Mouse (Mus musculus): ENCODE measurements around the gene Wfikkn1. TPM values are rescaled to one million over a fixed set of nuclear protein-coding genes. Genes with fewer than 3 reads are reported as not detected.

The Wfikkn1 gene
- polyA plus RNA-seq, 1 experiment from 2014 or later, result 0.35 TPM

DNA sequence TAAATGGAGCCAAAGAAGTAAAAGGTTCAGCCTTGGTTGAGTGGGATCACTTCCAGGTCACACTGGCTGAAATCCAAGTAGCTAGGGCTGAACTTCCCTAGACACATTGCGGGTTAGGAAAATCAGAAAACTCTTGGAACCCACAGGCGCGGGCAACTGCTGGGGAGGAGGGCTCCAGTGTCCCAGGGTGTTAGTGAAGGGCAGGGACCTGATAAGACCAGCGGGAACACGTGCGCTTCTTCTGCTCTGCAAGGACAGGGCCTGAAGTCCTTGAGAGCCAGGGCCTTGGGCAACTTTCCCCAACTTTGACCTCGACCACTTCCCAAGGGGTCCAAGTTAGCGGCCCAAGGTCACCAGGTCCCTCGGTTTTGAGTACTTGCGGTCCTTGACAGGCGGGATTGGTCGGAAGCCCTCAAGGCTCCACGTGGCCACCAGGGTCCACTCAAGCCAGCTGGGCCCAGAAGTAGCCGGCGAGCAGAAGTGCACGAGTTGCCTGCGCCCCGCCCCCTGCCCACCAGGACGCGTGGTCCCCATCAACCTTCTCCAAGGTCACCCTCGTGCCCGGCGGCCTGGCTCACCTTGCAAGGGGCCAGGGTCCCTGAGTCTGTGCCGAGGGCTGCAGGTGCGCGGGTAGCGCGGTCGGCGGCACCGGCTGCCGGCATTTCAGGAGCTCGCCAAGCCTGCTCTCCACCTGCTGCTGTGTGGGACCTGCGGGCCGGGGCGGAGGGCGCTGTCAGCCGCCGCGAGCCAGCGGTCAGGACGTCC, 12.6 kb downstream of the Wfikkn1 start:
- Histone ChIP-seq H3K4me2 (peak overlapping the region; percentile 88), H3K27me3 (no peaks in the 10 kb centered on the region), H3K9me3 (replicated peaks) (no peaks in the 10 kb centered on the region), H3K4me3 (replicated peaks) (peak overlapping the region; percentile 69), H3K36me3 (replicated peaks) (peaks cover 20% of the 10 kb centered on the region), H3K4me1 (replicated peaks) (peaks cover 32% of the 10 kb centered on the region), H3K27ac (replicated peaks) (peak overlapping the region; percentile 77), H3K9ac (peak overlapping the region; percentile 66)
- ATAC-seq (ENCODE audit: insufficient read depth), result peak; percentile 53
- WGBS (ENCODE audit: insufficient replicate concordance), result under 1% methylated on average over 42 of the region's 42 CpGs

DNA sequence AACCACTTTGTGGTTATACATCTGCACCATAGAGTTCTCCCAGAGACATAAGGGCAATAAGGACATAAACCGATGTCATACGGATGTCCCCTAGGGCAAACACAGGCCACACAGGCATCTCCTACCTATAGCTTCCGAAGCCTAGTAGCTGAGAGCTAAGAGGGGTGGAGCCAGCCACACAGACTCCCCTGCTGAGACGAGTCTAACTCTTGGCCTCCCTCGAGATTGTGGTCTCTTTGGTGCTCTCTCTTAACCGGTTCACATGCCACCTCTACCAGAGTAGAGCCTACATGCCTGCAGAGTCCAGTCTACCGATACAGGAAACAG, 13.2 kb downstream of the Wfikkn1 start:
- peaks cover 34% of the 10 kb centered on the region for H3K4me1 ChIP-seq (replicated peaks)
- H3K4me3 ChIP-seq (replicated peaks), result peak overlapping the region; percentile 69
- H3K9ac ChIP-seq, result peak overlapping the region; percentile 66
- no peaks in the 10 kb centered on the region for H3K9me3 ChIP-seq (replicated peaks)
- H3K27ac ChIP-seq (replicated peaks), result peak overlapping the region; percentile 77
- H3K27me3 ChIP-seq, result no peaks in the 10 kb centered on the region
- peak; percentile 33 for ATAC-seq (ENCODE audit: insufficient read depth)
- 4% methylated on average over 7 of the region's 7 CpGs for WGBS (ENCODE audit: insufficient replicate concordance)
- peaks cover 20% of the 10 kb centered on the region for H3K36me3 ChIP-seq (replicated peaks)
- H3K4me2 ChIP-seq, result peak overlapping the region; percentile 88

DNA sequence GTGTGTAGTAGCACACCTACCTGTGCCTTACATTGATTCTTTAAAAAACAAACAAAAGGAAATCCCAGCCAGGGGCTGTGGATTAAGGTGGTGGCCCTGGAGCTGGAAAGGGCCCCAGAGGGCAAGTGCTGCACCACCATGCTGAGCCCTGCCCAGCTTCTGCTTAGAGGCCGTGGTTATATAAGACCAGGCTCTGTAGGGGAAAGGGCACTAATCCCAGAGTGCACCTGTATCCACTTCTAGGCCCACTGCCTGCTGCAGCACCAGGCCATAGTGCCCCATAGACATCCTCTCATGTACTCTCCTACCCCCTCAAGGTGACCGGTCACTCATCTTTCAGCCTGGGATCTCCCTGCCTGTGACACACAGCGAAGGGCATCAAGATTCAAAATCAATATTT, 14.5 kb downstream of the Wfikkn1 start:
- no peak overlapping the region for H3K27ac ChIP-seq (replicated peaks)
- no peak overlapping the region for H3K9ac ChIP-seq
- H3K4me3 ChIP-seq (replicated peaks), result no peak overlapping the region
- H3K4me2 ChIP-seq, result peak overlapping the region; percentile 88; the same call in 1 of the 2 replicates
- H3K4me1 ChIP-seq (replicated peaks), result peaks cover 46% of the 10 kb centered on the region
- peaks cover 20% of the 10 kb centered on the region for H3K36me3 ChIP-seq (replicated peaks)
- 69% methylated on average over 3 of the region's 3 CpGs for WGBS (ENCODE audit: insufficient replicate concordance)
- no peaks in the 10 kb centered on the region for H3K27me3 ChIP-seq
- H3K9me3 ChIP-seq (replicated peaks), result no peaks in the 10 kb centered on the region
- no peak for ATAC-seq (ENCODE audit: insufficient read depth)

DNA sequence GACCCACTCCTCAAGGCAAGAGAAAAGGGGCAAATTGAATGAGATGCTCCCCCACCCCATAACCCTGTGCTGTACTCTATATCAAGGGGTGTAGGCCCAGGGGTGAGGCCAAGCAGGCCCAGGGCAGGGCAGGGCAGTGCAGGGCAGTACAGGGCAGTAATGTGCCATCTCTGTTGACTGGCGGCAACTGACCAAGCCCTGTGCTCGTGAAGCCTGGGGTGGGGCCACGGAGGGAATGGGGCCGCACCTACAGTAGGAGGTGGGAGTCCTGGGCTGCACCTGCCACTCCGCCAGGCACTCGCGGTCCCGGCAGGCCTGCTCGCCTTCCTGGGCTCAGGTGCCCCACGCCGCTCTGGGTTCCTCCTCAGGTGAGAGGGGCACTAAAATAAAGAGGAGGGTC, 15.4 kb downstream of the Wfikkn1 start:
- no peak for ATAC-seq (ENCODE audit: insufficient read depth)
- Histone ChIP-seq H3K27me3 (no peaks in the 10 kb centered on the region), H3K9ac (no peak overlapping the region), H3K36me3 (replicated peaks) (peaks cover 20% of the 10 kb centered on the region), H3K4me2 (no peak overlapping the region), H3K4me1 (replicated peaks) (peaks cover 54% of the 10 kb centered on the region), H3K27ac (replicated peaks) (no peak overlapping the region), H3K4me3 (replicated peaks) (no peak overlapping the region), H3K9me3 (replicated peaks) (no peaks in the 10 kb centered on the region)
- WGBS (ENCODE audit: insufficient replicate concordance), result 81% methylated on average over 11 of the region's 11 CpGs

DNA sequence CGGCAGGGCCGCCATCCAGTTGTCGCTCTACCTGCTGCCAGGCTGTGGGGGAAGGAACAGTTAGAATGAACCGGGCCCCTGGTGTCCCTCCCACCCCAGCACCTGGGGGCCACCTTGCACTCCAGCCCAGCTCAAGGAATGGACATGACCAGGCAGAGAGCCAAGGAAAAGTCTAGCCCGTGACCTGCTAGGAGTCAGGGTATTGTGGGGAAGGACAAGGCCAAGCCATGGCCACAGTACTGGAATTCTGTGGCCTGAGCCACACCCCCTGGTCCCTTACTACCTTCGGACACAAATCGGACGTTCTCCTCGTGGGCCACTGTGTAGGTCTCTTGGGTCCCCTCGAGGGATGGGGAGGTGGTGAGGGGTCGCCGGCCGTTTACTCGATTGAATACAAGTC, 16.3 kb downstream of the Wfikkn1 start:
- peaks cover 20% of the 10 kb centered on the region for H3K36me3 ChIP-seq (replicated peaks)
- no peak for ATAC-seq (ENCODE audit: insufficient read depth)
- 85% methylated on average over 14 of the region's 14 CpGs for WGBS (ENCODE audit: insufficient replicate concordance)
- no peak overlapping the region for H3K9ac ChIP-seq
- H3K27me3 ChIP-seq, result no peaks in the 10 kb centered on the region
- H3K9me3 ChIP-seq (replicated peaks), result no peaks in the 10 kb centered on the region
- no peak overlapping the region for H3K27ac ChIP-seq (replicated peaks)
- H3K4me2 ChIP-seq, result no peak overlapping the region
- H3K4me3 ChIP-seq (replicated peaks), result no peak overlapping the region
- H3K4me1 ChIP-seq (replicated peaks), result peaks cover 63% of the 10 kb centered on the region

DNA sequence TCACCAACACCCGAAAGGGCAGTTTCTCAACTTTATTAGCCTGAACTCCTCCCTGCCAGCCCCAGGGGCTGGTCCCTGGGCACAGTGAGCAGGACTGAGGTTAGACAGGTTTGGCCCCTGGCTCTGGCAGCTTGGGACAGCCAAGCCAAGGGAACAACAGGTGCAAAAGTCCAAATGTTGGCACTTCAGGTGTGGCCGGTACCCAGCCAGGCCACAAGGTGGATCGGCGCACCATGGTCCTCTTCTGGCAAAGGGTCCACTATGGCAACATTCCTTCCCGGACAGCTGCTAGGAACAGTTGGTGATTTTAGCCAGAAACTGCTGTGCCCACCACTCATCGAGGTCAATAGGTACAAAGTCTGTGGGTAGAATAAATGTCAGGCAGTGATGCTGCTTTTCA, 17.0 kb downstream of the Wfikkn1 start:
- ATAC-seq (ENCODE audit: insufficient read depth), result no peak

DNA sequence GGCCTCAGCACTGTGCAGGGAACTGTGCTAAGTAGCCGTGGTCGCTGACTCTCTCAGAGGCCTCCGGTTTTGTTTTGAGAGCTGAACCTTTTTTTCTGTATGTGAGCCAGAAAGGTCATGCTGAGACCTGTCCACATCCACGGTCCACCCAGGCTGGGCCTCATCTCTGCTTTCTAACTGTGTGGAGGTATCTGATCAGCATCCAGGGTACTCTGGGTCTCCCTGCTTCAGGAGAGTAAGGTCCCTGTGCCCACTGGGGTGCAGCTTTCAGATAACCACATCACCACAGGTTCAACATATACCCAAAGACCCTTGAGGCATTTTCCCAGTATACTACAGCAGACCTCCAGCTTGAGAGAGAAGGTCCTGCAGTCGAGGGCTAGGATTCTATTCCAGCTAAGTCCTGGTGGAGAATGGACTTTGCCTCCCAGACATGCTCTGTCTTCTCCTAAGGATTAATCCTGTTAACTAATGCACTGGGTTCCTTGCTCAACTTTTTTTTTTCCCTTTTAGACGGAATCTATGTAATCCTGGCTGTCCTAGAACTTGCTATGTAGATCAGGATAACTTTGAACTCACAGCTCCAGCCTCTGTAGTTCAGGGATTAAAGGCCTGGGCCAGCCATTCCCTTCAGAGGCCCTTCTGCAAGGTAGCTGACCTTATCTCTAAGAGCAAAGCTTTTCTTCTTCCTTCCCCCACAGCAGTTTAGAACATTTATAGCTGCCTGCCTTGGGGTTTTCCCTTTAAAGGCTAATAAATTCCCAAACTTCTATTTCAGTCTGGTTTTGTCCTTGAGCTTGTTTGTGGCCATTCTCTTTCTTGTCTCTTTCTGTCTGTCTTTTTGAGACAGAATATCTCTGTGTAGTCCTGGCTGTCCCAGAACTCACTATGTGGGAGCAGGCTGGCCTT, 18.7 kb downstream of the Wfikkn1 start:
- peaks cover 48% of the 10 kb centered on the region for H3K4me1 ChIP-seq (replicated peaks)
- H3K9me3 ChIP-seq (replicated peaks), result no peaks in the 10 kb centered on the region
- 7% methylated on average over 6 of the region's 6 CpGs for WGBS (ENCODE audit: insufficient replicate concordance)
- H3K36me3 ChIP-seq (replicated peaks), result peaks cover 20% of the 10 kb centered on the region
- peak overlapping the region; percentile 75 for H3K9ac ChIP-seq
- peak overlapping the region; percentile 80 for H3K4me3 ChIP-seq (replicated peaks)
- H3K27me3 ChIP-seq, result no peaks in the 10 kb centered on the region
- H3K27ac ChIP-seq (replicated peaks), result peak overlapping the region; percentile 68
- H3K4me2 ChIP-seq, result peak overlapping the region; percentile 98
- peak; percentile 12; the same call in 1 of the 2 replicates for ATAC-seq (ENCODE audit: insufficient read depth)

More for the DNA sequence above, 17.0 kb downstream of the Wfikkn1 start:
- Histone ChIP-seq H3K27me3 (no peaks in the 10 kb centered on the region), H3K9ac (no peak overlapping the region), H3K9me3 (replicated peaks) (no peaks in the 10 kb centered on the region), H3K27ac (replicated peaks) (no peak overlapping the region), H3K4me1 (replicated peaks) (peaks cover 59% of the 10 kb centered on the region), H3K4me3 (replicated peaks) (no peak overlapping the region), H3K36me3 (replicated peaks) (peaks cover 20% of the 10 kb centered on the region), H3K4me2 (no peak overlapping the region)
- WGBS (ENCODE audit: insufficient replicate concordance), result 79% methylated on average over 6 of the region's 6 CpGs

DNA sequence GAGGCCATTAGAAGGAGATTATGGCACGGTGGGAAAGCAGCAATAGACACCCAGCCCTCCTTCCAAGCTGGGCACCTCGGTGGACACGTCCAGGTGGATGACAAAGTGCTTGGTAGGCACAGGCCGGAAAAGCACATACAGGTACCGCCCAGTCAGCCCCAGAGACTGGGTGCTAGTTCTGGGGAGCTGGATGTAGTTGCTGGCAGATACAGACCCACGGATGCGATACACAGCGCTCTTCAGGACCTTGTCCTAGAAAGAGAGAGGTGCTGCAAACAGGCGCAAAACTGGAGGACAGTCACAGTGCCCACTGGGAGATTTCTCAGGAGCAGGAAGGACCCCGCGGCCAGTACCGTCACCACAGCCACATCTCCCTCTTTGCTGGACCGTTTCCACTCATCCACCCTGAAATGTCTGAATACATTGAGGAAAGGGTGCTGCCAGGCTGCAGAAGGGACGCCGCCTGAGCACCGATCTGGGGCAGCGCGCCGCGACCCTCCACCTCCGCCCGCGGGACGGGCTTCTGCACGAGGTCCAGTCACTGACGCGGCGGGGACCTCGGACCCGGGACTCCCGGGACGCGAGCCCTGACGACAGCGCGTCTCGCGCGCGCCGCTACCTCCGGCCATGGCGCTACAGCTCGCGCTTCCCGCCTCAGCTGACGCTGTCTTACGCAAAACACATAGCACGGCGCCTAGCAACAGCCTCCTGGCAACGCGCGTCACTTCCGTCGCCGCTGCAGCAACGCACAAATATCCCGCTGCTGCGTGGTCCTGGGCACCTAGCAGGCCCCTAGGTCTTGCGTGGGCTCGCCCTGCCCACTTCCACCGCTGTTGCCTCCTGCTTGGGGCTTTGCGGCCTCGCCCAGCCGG, 19.6 kb downstream of the Wfikkn1 start, which contains the start of gene Wdr90:
Gene Wdr90, minus strand, starts transcription at position 670 of the 872 bp plus-strand sequence.
- Histone ChIP-seq H3K9me3 (replicated peaks) (no peaks in the 10 kb centered on the region), H3K27ac (replicated peaks) (peak within 1 kb of the TSS; percentile 68), H3K9ac (peak within 1 kb of the TSS; percentile 75), H3K27me3 (no peaks in the 10 kb centered on the region), H3K4me3 (replicated peaks) (peak within 1 kb of the TSS; percentile 80), H3K4me2 (peak within 1 kb of the TSS; percentile 98), H3K4me1 (replicated peaks) (peaks cover 39% of the 10 kb centered on the region), H3K36me3 (replicated peaks) (peaks cover 20% of the 10 kb centered on the region)
- ATAC-seq (ENCODE audit: insufficient read depth), result peak; percentile 85
- WGBS (ENCODE audit: insufficient replicate concordance), result 4% methylated on average over 65 of the region's 65 CpGs

DNA sequence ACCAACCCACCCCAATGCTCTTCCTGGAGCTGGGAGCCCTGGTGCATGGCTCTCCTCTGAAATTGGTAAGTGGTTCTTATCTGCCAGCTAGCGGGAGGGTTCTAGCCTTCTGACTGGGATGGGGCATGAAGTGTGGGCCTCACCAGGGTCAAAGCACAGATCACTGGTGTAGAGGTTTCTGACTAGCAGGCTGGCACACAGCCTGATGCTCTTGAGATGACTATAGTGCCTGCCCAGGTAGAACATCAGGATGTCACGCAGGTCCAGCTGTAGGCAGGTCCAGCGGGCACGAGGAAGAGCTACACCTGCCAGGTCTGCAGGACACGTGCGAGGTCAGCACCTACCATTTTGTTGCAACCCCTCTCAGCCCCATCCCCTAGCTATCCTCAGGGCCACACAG, 20.4 kb downstream of the Wfikkn1 start:
- Histone ChIP-seq H3K36me3 (replicated peaks) (peaks cover 22% of the 10 kb centered on the region), H3K4me1 (replicated peaks) (peaks cover 36% of the 10 kb centered on the region), H3K9me3 (replicated peaks) (no peaks in the 10 kb centered on the region), H3K27ac (replicated peaks) (no peak overlapping the region), H3K27me3 (no peaks in the 10 kb centered on the region), H3K4me3 (replicated peaks) (peak overlapping the region; percentile 80), H3K9ac (peak overlapping the region; percentile 75; the same call in 1 of the 2 replicates), H3K4me2 (peak overlapping the region; percentile 98)
- no peak for ATAC-seq (ENCODE audit: insufficient read depth)
- 80% methylated on average over 6 of the region's 6 CpGs for WGBS (ENCODE audit: insufficient replicate concordance)

DNA sequence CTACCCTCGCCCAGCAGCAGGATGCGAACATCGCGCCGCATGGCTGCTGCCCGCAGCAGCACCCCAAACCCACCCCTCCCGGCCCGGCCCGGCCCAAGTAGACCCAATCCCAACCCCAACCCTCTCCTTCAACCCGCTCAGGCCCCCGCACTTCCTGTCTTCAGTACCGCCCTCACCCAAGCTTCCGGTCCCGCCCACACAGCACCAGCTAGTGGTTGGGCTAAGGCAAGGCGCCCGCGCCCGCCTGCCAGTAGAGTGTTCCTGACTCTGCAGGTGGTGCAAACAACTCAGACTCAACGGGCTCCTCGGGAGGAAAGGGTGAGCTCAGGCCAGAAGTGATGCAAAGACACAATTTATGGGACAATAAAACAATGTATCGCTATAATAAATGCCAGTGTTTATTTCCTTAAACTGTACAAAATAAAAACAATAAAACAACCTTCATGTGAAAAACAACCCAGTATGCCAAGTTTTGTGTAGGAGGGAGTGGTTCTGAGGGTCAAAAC, 36.2 kb downstream of the Wfikkn1 start, which contains the start of gene Rhot2:
Gene Rhot2, minus strand, starts transcription at position 456 of the 506 bp plus-strand sequence.
- Histone ChIP-seq H3K4me1 (replicated peaks) (peaks cover 47% of the 10 kb centered on the region), H3K4me2 (peak within 1 kb of the TSS; percentile 88), H3K9ac (peak within 1 kb of the TSS; percentile 85), H3K9me3 (replicated peaks) (no peaks in the 10 kb centered on the region), H3K4me3 (replicated peaks) (peak within 1 kb of the TSS; percentile 93), H3K27ac (replicated peaks) (peak within 1 kb of the TSS; percentile 90), H3K36me3 (replicated peaks) (peaks cover 66% of the 10 kb centered on the region), H3K27me3 (no peaks in the 10 kb centered on the region)
- WGBS (ENCODE audit: insufficient replicate concordance), result 1% methylated on average over 21 of the region's 21 CpGs
- ATAC-seq (ENCODE audit: insufficient read depth), result peak; percentile 89

All from liver, embryonic 15.5 days (tissue).